Mouse (Mus musculus) megakaryocyte, embryonic 14.5 days (primary cell): ENCODE results near the gene Cd300ld5.

Experiments
- FLI1 ChIP-seq: IDR thresholded peaks from 2 replicates; pipeline ENCODE4 v1.6.1; 2012; ENCODE audit warnings: low read length, inconsistent platforms, mixed read lengths
- GATA1 ChIP-seq: IDR thresholded peaks from 3 replicates; pipeline ENCODE4 v1.6.1; 2012; ENCODE audit warnings: mixed read lengths, low read length, inconsistent platforms, borderline replicate concordance

DNA sequence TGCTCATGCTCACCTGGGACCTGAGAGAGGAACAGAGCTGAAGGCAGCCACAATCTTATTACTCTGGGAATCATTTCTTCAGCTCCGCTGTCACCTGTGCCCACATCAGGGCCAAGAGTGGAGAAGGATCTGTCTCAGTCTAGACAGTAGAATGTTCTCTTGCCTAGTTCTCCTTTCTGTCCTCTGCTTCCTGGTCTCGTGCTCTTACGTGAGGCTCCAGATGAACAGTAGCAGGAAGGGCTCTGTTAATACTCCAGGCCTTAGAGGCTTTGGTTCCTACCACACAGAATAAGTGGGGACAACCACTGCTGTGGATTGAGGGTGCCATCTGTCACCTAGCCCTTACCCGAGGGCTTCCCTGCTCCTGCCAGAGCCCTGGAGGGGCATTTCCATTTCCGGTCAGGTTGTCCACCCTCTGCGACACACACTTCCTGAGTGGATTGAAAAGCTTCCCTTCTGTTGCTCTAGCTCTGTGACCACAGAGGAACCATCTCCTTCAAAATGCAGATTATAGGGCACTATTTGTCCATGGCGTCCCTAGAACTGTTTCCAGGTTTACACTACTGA is 36.0 kb downstream of the Cd300ld5 start, which contains the start of gene Cd300c2:
- no peak for TF ChIP-seq GATA1
- TF ChIP-seq FLI1 = no peak
